Mouse (Mus musculus): ENCODE data around the gene Gpx8. TPM values are rescaled to one million over a fixed set of nuclear protein-coding genes. Genes with fewer than 3 reads are reported as not detected.

The Gpx8 gene
- 1.3 and 1.9 TPM in 2 replicates for polyA plus RNA-seq (2012; rRNA removed)

DNA sequence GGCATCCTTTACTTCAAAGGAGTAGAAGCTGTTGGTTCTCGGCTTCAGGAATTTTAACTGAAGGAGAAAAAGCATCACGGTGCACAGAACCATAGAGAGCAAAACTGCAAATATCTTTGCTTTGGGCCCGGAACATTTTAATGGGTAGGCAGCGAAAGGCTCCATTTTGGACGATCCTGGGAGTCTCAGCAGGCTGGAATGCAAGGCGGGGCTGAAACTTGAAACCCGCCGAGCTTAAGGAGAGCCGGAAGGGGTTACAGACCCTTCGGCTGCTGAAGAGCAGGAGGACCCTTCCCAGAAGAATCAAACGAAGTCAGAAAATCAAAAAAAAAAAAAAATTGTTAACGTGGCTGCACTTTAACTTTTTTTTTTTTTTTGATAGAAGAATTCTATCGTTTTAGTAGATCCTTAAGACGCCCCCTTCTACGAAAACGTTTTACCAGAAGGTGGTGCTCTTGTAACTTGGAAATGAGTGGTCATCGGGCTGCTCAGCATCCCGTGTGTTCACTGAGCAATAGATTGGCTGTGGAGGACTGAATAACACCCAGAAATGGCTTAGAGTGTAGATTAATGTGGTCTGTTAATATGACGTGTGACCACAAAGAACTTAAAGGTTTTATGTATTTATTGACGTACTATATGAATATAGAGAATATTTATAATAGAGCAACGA lies at the start of gene Gpx8:
Gpx8 (minus strand) TSS at position 200 of the 673 bp plus-strand sequence.
- TF ChIP-seq CTCF (IDR thresholded peaks at IDR 0.05; ENCODE audit: borderline replicate concordance, control insufficient read depth, extremely low read depth, insufficient read depth, low read length, poor library complexity) = no peak
- TF ChIP-seq POLR2A (IDR thresholded peaks at IDR 0.05; ENCODE audit: control insufficient read depth, extremely low read depth, insufficient read depth, low read length, poor library complexity) = no peak
- Histone ChIP-seq H3K4me3 (ENCODE audit: control insufficient read depth, insufficient read depth, low read length) (peak within 1 kb of the TSS; percentile 20; the same call in 1 of the 2 replicates), H3K27me3 (ENCODE audit: control insufficient read depth, insufficient read depth, low read length) (no peaks in the 10 kb centered on the region), H3K36me3 (ENCODE audit: control insufficient read depth, insufficient read depth, low read length) (no peaks in the 10 kb centered on the region), H3K27ac (ENCODE audit: control insufficient read depth, insufficient read depth, low read length) (no peak within 1 kb of the TSS), H3K4me1 (replicated peaks; ENCODE audit: control insufficient read depth, insufficient read depth, low read length) (peaks cover 9% of the 10 kb centered on the region)
- DNase-seq = peak; percentile 48
- 12% methylated on average over 21 of the region's 21 CpGs for WGBS

GRCm38 (mm10) chr13:113094618-113095017 lies 48.4 kb upstream of the Gpx8 start:
- H3K4me1 ChIP-seq (replicated peaks; ENCODE audit: control insufficient read depth, insufficient read depth, low read length) = peaks cover 10% of the 10 kb centered on the region
- no peak overlapping the region for H3K4me3 ChIP-seq (ENCODE audit: control insufficient read depth, insufficient read depth, low read length)
- WGBS = 97% methylated on average over 1 of the region's 1 CpGs
- DNase-seq = no peak
- TF ChIP-seq CTCF (IDR thresholded peaks at IDR 0.05; ENCODE audit: borderline replicate concordance, control insufficient read depth, extremely low read depth, insufficient read depth, low read length, poor library complexity) = no peak
- no peak for TF ChIP-seq POLR2A (IDR thresholded peaks at IDR 0.05; ENCODE audit: control insufficient read depth, extremely low read depth, insufficient read depth, low read length, poor library complexity)
- H3K27me3 ChIP-seq (ENCODE audit: control insufficient read depth, insufficient read depth, low read length) = no peaks in the 10 kb centered on the region
- H3K36me3 ChIP-seq (ENCODE audit: control insufficient read depth, insufficient read depth, low read length) = no peaks in the 10 kb centered on the region
- H3K27ac ChIP-seq (ENCODE audit: control insufficient read depth, insufficient read depth, low read length) = no peak overlapping the region

DNA sequence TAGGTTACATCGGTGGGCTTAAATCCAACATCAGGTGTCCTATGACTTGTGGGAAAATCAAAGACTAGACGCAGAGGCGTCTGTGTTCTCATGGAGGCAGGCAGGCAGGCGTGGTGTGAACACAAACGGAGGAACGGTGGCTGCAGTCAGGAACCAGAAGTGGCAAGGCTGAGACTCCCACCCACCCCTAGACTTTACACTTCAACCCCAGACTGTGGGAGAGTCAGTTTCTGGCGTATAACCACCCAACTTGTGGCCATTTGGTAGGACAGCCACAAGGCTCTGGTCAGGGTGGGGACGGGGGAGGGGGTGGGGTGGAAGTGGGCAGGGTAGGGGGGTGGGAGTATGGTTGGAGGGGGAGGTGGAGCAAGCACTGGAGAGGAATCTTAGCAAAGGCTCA lies 44.3 kb upstream of the Gpx8 start:
- WGBS = 31% methylated on average over 8 of the region's 8 CpGs

GRCm38 (mm10) chr13:113087226-113088017 lies 41.2 kb upstream of the Gpx8 start:
- H3K27ac ChIP-seq (ENCODE audit: control insufficient read depth, insufficient read depth, low read length) = no peak overlapping the region
- TF ChIP-seq POLR2A (IDR thresholded peaks at IDR 0.05; ENCODE audit: control insufficient read depth, extremely low read depth, insufficient read depth, low read length, poor library complexity) (no peak), CTCF (IDR thresholded peaks at IDR 0.05; ENCODE audit: borderline replicate concordance, control insufficient read depth, extremely low read depth, insufficient read depth, low read length, poor library complexity) (no peak)
- no peaks in the 10 kb centered on the region for H3K27me3 ChIP-seq (ENCODE audit: control insufficient read depth, insufficient read depth, low read length)
- no peaks in the 10 kb centered on the region for H3K36me3 ChIP-seq (ENCODE audit: control insufficient read depth, insufficient read depth, low read length)
- H3K4me3 ChIP-seq (ENCODE audit: control insufficient read depth, insufficient read depth, low read length) = no peak overlapping the region
- 55% methylated on average over 13 of the region's 13 CpGs for whole genome bisulfite sequencing
- no peak for DNase-seq
- H3K4me1 ChIP-seq (replicated peaks; ENCODE audit: control insufficient read depth, insufficient read depth, low read length) = peaks cover 3% of the 10 kb centered on the region

More for the DNA sequence above, 44.3 kb upstream of the Gpx8 start:
- H3K4me1 ChIP-seq (replicated peaks; ENCODE audit: control insufficient read depth, insufficient read depth, low read length) = peaks cover 3% of the 10 kb centered on the region
- TF ChIP-seq CTCF (IDR thresholded peaks at IDR 0.05; ENCODE audit: borderline replicate concordance, control insufficient read depth, extremely low read depth, insufficient read depth, low read length, poor library complexity) (no peak), POLR2A (IDR thresholded peaks at IDR 0.05; ENCODE audit: control insufficient read depth, extremely low read depth, insufficient read depth, low read length, poor library complexity) (no peak)
- H3K27me3 ChIP-seq (ENCODE audit: control insufficient read depth, insufficient read depth, low read length) = no peaks in the 10 kb centered on the region
- H3K4me3 ChIP-seq (ENCODE audit: control insufficient read depth, insufficient read depth, low read length) = no peak overlapping the region
- no peak for DNase-seq
- H3K27ac ChIP-seq (ENCODE audit: control insufficient read depth, insufficient read depth, low read length) = no peak overlapping the region
- no peaks in the 10 kb centered on the region for H3K36me3 ChIP-seq (ENCODE audit: control insufficient read depth, insufficient read depth, low read length)

GRCm38 (mm10) chr13:113084732-113085131 lies 38.5 kb upstream of the Gpx8 start:
- Histone ChIP-seq H3K4me1 (replicated peaks; ENCODE audit: control insufficient read depth, insufficient read depth, low read length) (peaks cover 3% of the 10 kb centered on the region), H3K36me3 (ENCODE audit: control insufficient read depth, insufficient read depth, low read length) (no peaks in the 10 kb centered on the region), H3K27me3 (ENCODE audit: control insufficient read depth, insufficient read depth, low read length) (no peaks in the 10 kb centered on the region), H3K27ac (ENCODE audit: control insufficient read depth, insufficient read depth, low read length) (no peak overlapping the region), H3K4me3 (ENCODE audit: control insufficient read depth, insufficient read depth, low read length) (no peak overlapping the region)
- no peak for DNase-seq
- TF ChIP-seq POLR2A (IDR thresholded peaks at IDR 0.05; ENCODE audit: control insufficient read depth, extremely low read depth, insufficient read depth, low read length, poor library complexity) (no peak), CTCF (IDR thresholded peaks at IDR 0.05; ENCODE audit: borderline replicate concordance, control insufficient read depth, extremely low read depth, insufficient read depth, low read length, poor library complexity) (no peak)
- WGBS = 77% methylated on average over 5 of the region's 5 CpGs

- no peak overlapping the region for H3K27ac ChIP-seq (ENCODE audit: control insufficient read depth, insufficient read depth, low read length)
- H3K27me3 ChIP-seq (ENCODE audit: control insufficient read depth, insufficient read depth, low read length) = no peaks in the 10 kb centered on the region
- no peak overlapping the region for H3K4me3 ChIP-seq (ENCODE audit: control insufficient read depth, insufficient read depth, low read length)
- TF ChIP-seq CTCF (IDR thresholded peaks at IDR 0.05; ENCODE audit: borderline replicate concordance, control insufficient read depth, extremely low read depth, insufficient read depth, low read length, poor library complexity) = no peak
- TF ChIP-seq POLR2A (IDR thresholded peaks at IDR 0.05; ENCODE audit: control insufficient read depth, extremely low read depth, insufficient read depth, low read length, poor library complexity) = no peak
- no peaks in the 10 kb centered on the region for H3K36me3 ChIP-seq (ENCODE audit: control insufficient read depth, insufficient read depth, low read length)
- no peaks in the 10 kb centered on the region for H3K4me1 ChIP-seq (replicated peaks; ENCODE audit: control insufficient read depth, insufficient read depth, low read length)
- no peak for DNase-seq
- 89% methylated on average over 1 of the region's 1 CpGs for WGBS
These were observed 35.9 kb upstream of the Gpx8 start for GRCm38 (mm10) chr13:113082101-113082500.
